Comparison of ENCODE assay signal across 8 mouse cellular contexts in the genomic region with DNA sequence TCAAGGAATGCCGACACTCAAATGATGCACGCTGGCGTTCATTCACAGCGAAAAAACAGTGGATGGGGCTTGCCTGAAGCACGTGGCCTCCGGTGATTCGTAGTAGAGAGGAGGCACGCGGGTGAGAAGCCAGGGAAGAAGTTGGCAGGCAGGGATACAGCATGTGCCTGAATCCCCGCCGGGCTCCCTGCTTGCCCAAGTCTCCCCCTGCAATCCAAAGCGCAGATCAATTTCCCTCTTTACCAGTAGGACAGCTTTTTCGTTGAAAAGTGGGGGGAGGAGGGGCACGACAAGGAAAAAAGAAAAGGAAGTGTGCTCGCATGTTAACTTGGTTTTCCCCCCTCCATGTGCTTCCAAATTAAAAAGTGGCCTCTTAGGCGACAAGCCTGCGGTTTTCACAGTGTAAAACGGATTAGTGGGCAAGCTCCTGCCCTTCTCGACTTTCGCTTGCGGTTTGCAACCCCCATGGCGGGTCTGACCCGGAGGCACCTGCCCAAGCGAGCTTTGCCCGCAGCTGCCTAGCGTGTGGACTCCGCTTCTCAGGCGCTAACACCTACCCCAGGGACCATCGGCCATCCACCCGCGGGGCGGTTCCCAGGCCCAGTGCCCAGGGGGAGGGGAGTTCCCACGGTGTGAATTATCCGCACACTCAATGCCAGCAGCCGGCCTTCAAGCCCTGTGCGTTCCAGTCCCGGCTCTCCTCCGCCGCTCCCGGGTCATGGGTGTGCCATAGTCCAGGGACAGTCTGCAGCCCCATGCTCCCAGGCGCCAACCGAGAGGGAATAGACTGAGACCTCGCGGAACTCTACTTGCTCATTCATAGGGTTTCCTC. TPM values are rescaled to one million over a fixed set of nuclear protein-coding genes. Genes with fewer than 3 reads are reported as not detected.
DNase-seq lines count a peak whose midpoint lies in the region; ATAC-seq and TF ChIP-seq lines count a peak whose summit lies in the region.

No protein-coding gene starts in this region.

- peak overlapping the region; percentile 98 for H3K4me2 ChIP-seq in heart, embryonic 16.5 days (ENCODE audit: low read depth, low read length)

- peaks cover 38% of the 10 kb centered on the region for H3K4me1 ChIP-seq in E14TG2a.4 (replicated peaks; ENCODE audit: low read depth, low read length)
- H3K4me1 ChIP-seq in embryonic fibroblast, embryonic 13.5 days (ENCODE audit: control insufficient read depth, insufficient read depth, low read length), result no peaks in the 10 kb centered on the region
- H3K4me1 ChIP-seq in heart, embryonic 16.5 days (ENCODE audit: control insufficient read depth, insufficient read depth, low read length), result peaks cover 16% of the 10 kb centered on the region
- H3K4me1 ChIP-seq in small intestine, adult 2 months (ENCODE audit: control insufficient read depth, insufficient read depth, insufficient read length, low read length), result peaks cover 12% of the 10 kb centered on the region

- H3K9me3 ChIP-seq in E14TG2a.4 (ENCODE audit: low read length), result no peaks in the 10 kb centered on the region
- no peaks in the 10 kb centered on the region for H3K9me3 ChIP-seq in heart, embryonic 16.5 days (replicated peaks; ENCODE audit: control insufficient read depth, low read length)

- no peaks in the 10 kb centered on the region for H3K36me3 ChIP-seq in E14TG2a.4 (ENCODE audit: insufficient read depth, low read length)
- no peaks in the 10 kb centered on the region for H3K36me3 ChIP-seq in heart, embryonic 16.5 days (ENCODE audit: control insufficient read depth, insufficient read depth)
- H3K36me3 ChIP-seq in small intestine, adult 2 months (ENCODE audit: control insufficient read depth, insufficient read depth, low read length), result no peaks in the 10 kb centered on the region

- H3K27me3 ChIP-seq in E14TG2a.4 (ENCODE audit: insufficient read depth, low read length), result peaks cover 39% of the 10 kb centered on the region
- no peaks in the 10 kb centered on the region for H3K27me3 ChIP-seq in heart, embryonic 16.5 days (ENCODE audit: control insufficient read depth, insufficient read depth, low read length)
- H3K27me3 ChIP-seq in small intestine, adult 2 months (ENCODE audit: control insufficient read depth, insufficient read depth, low read length), result peaks cover 21% of the 10 kb centered on the region

- under 1% methylated on average over 44 of the region's 44 CpGs for whole genome bisulfite sequencing in heart, embryonic 16.5 days
- WGBS in small intestine, adult 2 months, result under 1% methylated on average over 44 of the region's 44 CpGs

- TF ChIP-seq POLR2A in embryonic fibroblast, embryonic 13.5 days (IDR thresholded peaks at IDR 0.05; ENCODE audit: low read depth, low read length), result no peak
- TF ChIP-seq POLR2A in small intestine, adult 2 months (IDR thresholded peaks at IDR 0.05; ENCODE audit: low read depth, low read length), result no peak

- DNase-seq in adrenal gland, postnatal 10 days, result peak; percentile 77
- DNase-seq in kidney, postnatal 14 days, result peak; percentile 82

- H3K4me3 ChIP-seq in E14TG2a.4 (replicated peaks; ENCODE audit: low read length), result peak overlapping the region; percentile 83
- peak overlapping the region; percentile 22 for H3K4me3 ChIP-seq in embryonic fibroblast, embryonic 13.5 days (ENCODE audit: insufficient read depth, low read length)
- H3K4me3 ChIP-seq in heart, embryonic 16.5 days (ENCODE audit: low read length), result peak overlapping the region; percentile 83
- H3K4me3 ChIP-seq in small intestine, adult 2 months (ENCODE audit: low read depth, low read length), result peak overlapping the region; percentile 66

- ATAC-seq in heart, embryonic 16.5 days (replicated peaks; ENCODE audit: extremely low read depth, insufficient read depth, low FRiP score), result no peak
- ATAC-seq in megakaryocyte progenitor cell, adult 5-6 weeks (replicated peaks; ENCODE audit: poor library complexity), result peak; percentile 10
- ATAC-seq in activated CD4-positive, CD25-positive, alpha-beta regulatory T cell, adult 4 months, result no peak

- no peak overlapping the region for H3K27ac ChIP-seq in embryonic fibroblast, embryonic 13.5 days (ENCODE audit: insufficient read depth, low read length)
- peak overlapping the region; percentile 48 for H3K27ac ChIP-seq in heart, embryonic 16.5 days (ENCODE audit: low read length)
- H3K27ac ChIP-seq in small intestine, adult 2 months (ENCODE audit: insufficient read depth, low read depth, low read length), result no peak overlapping the region

- peak overlapping the region; percentile 80 for H3K9ac ChIP-seq in heart, embryonic 16.5 days (ENCODE audit: low read length)

- no peak for TF ChIP-seq CTCF in E14TG2a.4 (conservative IDR thresholded peaks at IDR 0.05; ENCODE audit: low read length)
- no peak for TF ChIP-seq CTCF in embryonic fibroblast, embryonic 13.5 days (IDR thresholded peaks at IDR 0.05; ENCODE audit: borderline replicate concordance, insufficient read depth, low read length)
- TF ChIP-seq CTCF in small intestine, adult 2 months (IDR thresholded peaks at IDR 0.05; ENCODE audit: extremely low read depth, insufficient read length, insufficient replicate concordance, low read depth, low read length), result no peak

RNA-seq across cellular contexts. Expression of a gene that starts 11.2 kb away (rescaled TPM):
- total RNA-seq in adrenal gland, postnatal 10 days (2021), result 1 to 10 TPM; 2.3 to 6.1 TPM
- polyA plus RNA-seq in embryonic fibroblast, embryonic 13.5 days (2011; ENCODE audit: insufficient read length, low read depth, missing spikeins), result 6.4 and 8.6 TPM in 2 replicates
- 9.4 and 9.5 TPM in 2 replicates for polyA plus RNA-seq in heart, embryonic 16.5 days (2015; fragmentation: Nextera tagmentation; extraction: Ambion mirVana)
- not detected in 2 replicates for total RNA-seq in megakaryocyte progenitor cell, adult 5-6 weeks (2015)
- total RNA-seq in megakaryocyte progenitor cell, adult 5-6 weeks (2017), result not detected in 2 replicates
- 0.52 and 0.70 TPM in 2 replicates for polyA plus RNA-seq in small intestine, adult 2 months (2012; rRNA removed)
- polyA plus RNA-seq in activated CD4-positive, CD25-positive, alpha-beta regulatory T cell, adult 4 months (2017; shearing (Covaris generic)), result 1 to 10 TPM; 2.3 to 2.9 TPM

RNA-seq across cellular contexts. Expression of a gene that starts 22.5 kb away (rescaled TPM):
- total RNA-seq in adrenal gland, postnatal 10 days (2021), result 1 to 10 TPM; 3.5 to 4.9 TPM
- 4.4 and 8.5 TPM in 2 replicates for polyA plus RNA-seq in embryonic fibroblast, embryonic 13.5 days (2011; ENCODE audit: insufficient read length, low read depth, missing spikeins)
- polyA plus RNA-seq in heart, embryonic 16.5 days (2015; fragmentation: Nextera tagmentation; extraction: Ambion mirVana), result 3.9 TPM in 2 replicates
- total RNA-seq in megakaryocyte progenitor cell, adult 5-6 weeks (2015), result not detected in 2 replicates
- 0.14 TPM in 1 of 2 replicates, not detected in the other for total RNA-seq in megakaryocyte progenitor cell, adult 5-6 weeks (2017)
- 0.23 and 0.63 TPM in 2 replicates for polyA plus RNA-seq in small intestine, adult 2 months (2012; rRNA removed)
- under 1 TPM; 0.25 to 0.48 TPM for polyA plus RNA-seq in activated CD4-positive, CD25-positive, alpha-beta regulatory T cell, adult 4 months (2017; shearing (Covaris generic))

RNA-seq across cellular contexts. Expression of a gene that starts 28.7 kb away (rescaled TPM):
- total RNA-seq in adrenal gland, postnatal 10 days (2021), result 10 to 100 TPM; 35.1 to 44.5 TPM
- 49.3 and 52.0 TPM in 2 replicates for polyA plus RNA-seq in embryonic fibroblast, embryonic 13.5 days (2011; ENCODE audit: insufficient read length, low read depth, missing spikeins)
- 40.7 and 44.5 TPM in 2 replicates for polyA plus RNA-seq in heart, embryonic 16.5 days (2015; fragmentation: Nextera tagmentation; extraction: Ambion mirVana)
- 62.3 and 96.1 TPM in 2 replicates for total RNA-seq in megakaryocyte progenitor cell, adult 5-6 weeks (2015)
- total RNA-seq in megakaryocyte progenitor cell, adult 5-6 weeks (2017), result 41.4 and 57.9 TPM in 2 replicates
- 10.1 and 22.4 TPM in 2 replicates for polyA plus RNA-seq in small intestine, adult 2 months (2012; rRNA removed)
- 10 to 100 TPM; 34.0 to 36.9 TPM for polyA plus RNA-seq in activated CD4-positive, CD25-positive, alpha-beta regulatory T cell, adult 4 months (2017; shearing (Covaris generic))

RNA-seq across cellular contexts. Expression of a gene that starts 29.6 kb away (rescaled TPM):
- total RNA-seq in adrenal gland, postnatal 10 days (2021), result not detected
- not detected in 2 replicates for polyA plus RNA-seq in embryonic fibroblast, embryonic 13.5 days (2011; ENCODE audit: insufficient read length, low read depth, missing spikeins)
- not detected in 2 replicates for polyA plus RNA-seq in heart, embryonic 16.5 days (2015; fragmentation: Nextera tagmentation; extraction: Ambion mirVana)
- not detected in 2 replicates for total RNA-seq in megakaryocyte progenitor cell, adult 5-6 weeks (2015)
- total RNA-seq in megakaryocyte progenitor cell, adult 5-6 weeks (2017), result not detected in 2 replicates
- polyA plus RNA-seq in small intestine, adult 2 months (2012; rRNA removed), result not detected in 2 replicates
- not detected for polyA plus RNA-seq in activated CD4-positive, CD25-positive, alpha-beta regulatory T cell, adult 4 months (2017; shearing (Covaris generic))

Comparison
In these comparisons a context has a peak if more than half of its experiments do, and no peak if none do; other contexts are left out.
1. H3K4me3 ChIP-seq: peak in every context shown above with its lines; median percentile 83 in E14TG2a.4; 83 in heart, embryonic 16.5 days; 66 in small intestine, adult 2 months; 22 in embryonic fibroblast, embryonic 13.5 days.